Mouse (Mus musculus) E14TG2a.4 (cell line): ENCODE data around the gene Syt7.

Experiments
- CTCF ChIP-seq: conservative IDR thresholded peaks from 2 replicates; pipeline ENCODE4 v1.5.1; 2014; ENCODE audit warnings: low read length
- NANOG ChIP-seq: IDR thresholded peaks from 2 replicates; pipeline ENCODE4 v1.6.1; 2014; ENCODE audit warnings: borderline replicate concordance, low read length, mixed read lengths
- POU5F1 ChIP-seq: IDR thresholded peaks from 2 replicates; pipeline ENCODE4 v1.6.1; 2014; ENCODE audit warnings: low read length, borderline replicate concordance

DNA sequence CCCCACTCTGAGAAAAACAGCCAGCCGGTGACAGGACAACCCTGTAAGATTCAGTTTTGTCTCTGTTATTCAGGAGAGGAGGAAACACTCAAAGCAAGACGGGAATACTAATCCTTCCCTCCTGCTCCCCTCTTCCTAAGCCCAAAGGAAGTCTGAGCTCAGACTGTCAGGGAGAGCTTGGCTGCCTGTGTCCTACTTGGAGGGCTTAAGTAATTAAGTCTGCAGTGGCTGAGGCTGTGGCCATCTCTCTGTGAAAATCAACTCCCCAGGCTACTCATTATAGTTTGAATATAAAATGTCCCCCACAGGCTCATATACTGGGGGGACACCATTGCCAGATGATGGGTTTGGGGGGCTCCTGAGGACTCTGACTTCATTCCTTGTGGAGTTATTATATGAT, 108.1 kb downstream of the Syt7 start:
- TF ChIP-seq CTCF (no peak), POU5F1 (no peak), NANOG (no peak)
